Mouse (Mus musculus): ENCODE data around the gene Gas2l2.

The Gas2l2 gene

DNA sequence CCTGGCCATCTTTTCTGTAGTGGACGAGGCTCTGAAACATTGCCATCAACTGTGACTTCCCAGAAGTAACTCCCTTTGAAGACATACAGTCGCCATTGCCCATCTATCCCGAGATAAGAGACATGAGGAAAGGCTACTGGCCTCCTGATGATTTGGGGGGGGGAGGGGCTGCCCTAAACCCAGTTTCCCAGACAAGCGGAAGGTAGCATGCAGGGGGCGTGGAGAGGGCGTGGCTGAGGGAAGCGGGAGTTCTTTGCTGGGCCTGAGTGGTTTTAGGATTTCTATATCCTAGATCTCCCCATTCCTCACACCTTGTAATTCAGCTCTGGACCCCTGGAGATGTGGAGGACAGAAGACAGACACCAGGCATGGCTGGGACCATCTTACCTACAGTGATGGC is 14.6 kb upstream of the Gas2l2 start:
- no peak for DNase-seq (ENCODE audit: extremely low spot score)

DNA sequence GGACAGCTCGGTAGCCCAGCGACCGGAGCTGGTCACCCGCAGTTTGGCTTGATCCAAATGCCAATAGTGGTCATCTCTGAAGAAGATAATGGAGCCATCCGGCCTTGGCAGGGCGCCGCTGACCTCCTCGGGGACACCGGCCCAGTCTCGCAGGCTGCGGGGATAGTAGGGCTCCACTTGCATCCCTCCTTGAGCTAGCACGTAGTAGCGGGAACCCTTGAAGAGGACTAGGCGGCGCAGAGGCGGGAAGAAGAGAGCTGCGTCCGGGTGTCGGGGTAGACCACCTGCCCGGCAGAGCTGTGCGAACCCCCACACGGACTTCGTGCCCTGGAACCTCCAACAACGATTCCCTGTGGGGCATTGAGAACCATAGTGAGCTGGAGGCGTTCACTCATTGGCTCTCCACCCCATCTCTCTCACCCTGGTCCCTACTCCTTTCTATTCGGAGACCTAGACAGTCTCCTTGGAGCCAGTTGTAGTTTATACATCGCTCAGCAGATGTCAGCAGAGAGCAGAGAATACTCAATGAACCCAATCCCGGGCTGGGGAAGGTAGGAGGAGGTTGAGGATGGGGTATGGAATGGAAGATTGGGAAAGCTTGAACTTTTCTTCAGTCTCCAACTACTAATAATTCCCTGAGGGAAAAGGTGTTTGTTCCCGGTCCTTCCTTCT is 13.5 kb upstream of the Gas2l2 start:
- DNase-seq (ENCODE audit: extremely low spot score) = peak; percentile 84

DNA sequence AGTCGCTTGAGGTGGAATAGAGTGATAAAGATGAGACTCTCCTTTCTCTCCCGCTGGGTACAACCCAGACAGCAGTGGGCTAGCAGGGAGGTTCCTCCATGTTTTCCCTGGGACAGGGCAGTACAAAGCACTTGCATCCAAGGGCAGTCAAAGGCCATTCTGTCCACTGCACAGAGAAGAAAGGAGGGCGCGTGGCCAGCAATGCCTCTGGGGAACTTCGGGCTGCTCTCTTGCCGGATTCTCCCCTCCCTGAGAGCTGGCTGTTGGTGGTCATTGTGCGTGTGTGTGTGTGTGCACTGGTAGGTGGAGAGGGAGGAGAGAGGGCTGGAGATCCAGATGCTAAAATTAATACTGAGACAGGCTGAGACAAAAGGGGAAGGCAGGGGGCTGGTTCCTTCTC is 12.0 kb upstream of the Gas2l2 start:
- no peak for DNase-seq (ENCODE audit: extremely low spot score)

DNA sequence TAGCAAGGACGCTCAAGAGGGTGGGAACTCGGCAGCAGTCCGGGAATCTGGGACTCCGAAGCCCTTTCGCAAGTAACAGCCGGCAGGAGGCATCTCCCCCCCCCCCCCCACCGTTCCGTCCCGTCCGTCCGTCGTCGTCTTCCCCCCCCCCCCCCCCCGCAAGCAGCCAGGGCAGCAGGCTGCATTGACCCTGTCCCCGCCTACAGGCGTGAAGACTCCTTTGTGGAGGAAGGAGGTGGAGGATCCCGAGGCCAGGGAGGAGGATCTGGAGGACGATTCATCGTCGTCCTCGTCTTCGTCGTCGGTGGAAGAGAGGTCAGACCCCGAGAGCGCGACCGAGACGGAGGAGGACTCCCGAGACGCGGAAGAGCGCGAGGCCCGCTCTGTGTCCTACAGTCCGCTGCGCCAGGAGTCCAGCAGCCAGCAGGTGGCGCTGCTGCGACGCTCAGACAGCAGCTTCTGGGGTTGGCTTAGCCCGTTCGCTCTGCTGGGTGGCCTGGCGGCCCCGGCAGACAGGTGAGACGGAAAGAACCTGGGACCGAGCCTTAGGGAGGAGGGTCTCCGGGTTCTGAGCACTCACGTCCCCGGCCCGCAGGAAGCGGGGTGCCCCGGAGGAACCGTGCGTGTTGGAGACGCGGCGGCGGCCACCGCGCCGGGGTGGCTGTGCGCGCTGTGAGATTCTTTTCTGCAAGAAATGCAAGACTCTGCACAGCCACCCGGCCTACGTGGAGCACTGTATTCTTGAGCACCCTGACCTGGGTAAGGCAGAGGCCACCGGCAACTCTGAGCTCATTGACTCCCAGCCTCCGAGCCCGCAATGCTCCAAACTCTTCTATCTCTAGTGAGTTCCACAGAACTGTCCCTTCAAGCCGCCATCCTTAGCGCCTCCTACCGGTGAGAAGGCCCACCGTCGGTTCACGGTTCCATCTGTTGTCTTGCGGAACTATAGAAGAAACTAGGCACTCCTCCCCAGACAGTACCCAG is 11.1 kb upstream of the Gas2l2 start:
- DNase-seq (ENCODE audit: extremely low spot score) = peak; percentile 88

DNA sequence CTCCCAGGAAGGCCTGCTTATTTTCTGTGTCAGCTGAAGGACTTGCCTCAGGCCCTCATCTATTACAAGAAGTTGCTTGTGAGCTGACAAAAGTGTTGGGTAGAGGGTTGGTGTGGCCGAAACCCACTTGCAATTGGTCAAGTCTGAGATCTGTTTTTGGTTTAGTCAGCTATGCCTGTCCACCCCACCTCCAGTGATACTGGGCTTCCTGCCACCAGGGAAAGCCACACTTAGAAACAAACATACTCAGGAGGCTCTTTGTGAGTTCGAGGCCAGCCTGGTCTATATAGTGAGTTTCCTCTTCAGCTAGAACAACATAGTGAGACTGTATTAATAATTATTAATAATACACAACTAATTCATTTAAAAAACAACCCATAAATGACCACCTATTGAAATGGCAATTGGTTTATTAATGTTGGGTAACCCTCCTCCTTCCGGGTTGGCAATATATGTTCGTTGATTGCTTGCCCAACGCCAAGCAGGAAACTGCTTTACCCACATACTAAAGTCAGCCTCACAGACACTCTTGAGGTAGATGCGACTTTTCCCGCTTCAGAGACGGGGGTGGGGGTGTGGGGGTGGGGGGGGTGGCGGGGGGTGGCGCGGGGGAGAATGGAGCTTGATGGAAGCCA is 10.3 kb upstream of the Gas2l2 start:
- no peak for DNase-seq (ENCODE audit: extremely low spot score)

DNA sequence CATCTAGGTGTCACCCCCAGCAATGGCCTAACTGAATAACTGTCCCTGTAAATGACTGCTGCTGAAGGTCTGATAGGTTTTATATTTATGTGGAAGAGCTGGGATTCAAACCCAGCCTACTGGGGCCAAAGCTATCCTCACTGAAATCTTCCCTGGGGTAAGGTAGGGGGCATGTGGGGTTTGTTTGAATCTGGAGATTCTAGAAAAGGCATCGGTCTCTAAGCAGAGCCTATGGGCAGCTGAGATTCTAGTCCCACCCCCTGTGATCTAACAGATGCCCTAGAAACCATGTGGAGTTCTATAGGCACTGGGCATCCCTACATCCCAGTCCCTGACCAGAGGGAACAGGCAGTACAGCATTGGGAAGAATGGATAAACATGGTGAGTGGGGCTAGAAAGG is 8.1 kb upstream of the Gas2l2 start, which contains the start of gene 1700020L24Rik:
Gene 1700020L24Rik, plus strand, starts transcription at position 301 of the 400 bp plus-strand sequence.
- DNase-seq (ENCODE audit: extremely low spot score) = no peak

DNA sequence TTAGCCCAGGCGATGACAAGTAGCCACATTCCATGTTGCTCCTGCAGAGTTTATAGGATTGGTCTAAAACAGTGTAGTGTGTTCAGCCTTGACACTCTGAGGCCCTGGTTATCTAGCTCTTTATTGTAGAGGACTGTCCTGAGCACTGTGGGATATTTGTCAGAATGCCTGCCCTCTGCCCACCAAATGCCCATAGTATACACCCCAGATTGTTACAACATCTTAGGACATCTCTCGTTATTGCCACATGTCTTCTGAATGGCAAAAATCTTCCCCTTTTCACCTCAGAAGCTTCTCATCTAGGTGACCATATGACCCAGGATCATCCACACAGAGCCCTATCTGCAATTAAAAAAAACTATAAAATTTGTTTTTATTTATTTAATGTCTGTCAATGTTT is 3.3 kb upstream of the Gas2l2 start:
- DNase-seq (ENCODE audit: extremely low spot score) = no peak

DNA sequence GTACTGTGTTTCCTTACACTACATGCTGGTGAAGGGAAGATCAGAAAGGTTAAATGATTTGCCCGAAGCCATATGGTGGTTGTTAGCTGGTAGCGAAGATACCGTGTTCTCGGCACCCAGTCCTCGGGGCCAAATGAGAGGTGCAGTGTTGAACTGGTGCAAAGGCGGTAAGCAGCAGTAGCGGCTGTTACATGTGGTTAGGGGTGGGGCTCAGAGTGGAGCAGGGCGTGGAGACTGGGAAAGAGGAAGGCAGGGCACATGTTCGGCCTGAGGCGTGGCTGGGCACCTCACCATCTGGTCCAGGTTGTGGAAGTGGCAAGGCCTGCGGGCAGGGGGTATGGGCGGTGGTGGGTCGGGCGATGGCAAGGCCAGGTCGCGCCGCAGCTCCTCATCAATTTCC is 2.3 kb downstream of the Gas2l2 start:
- no peak for DNase-seq (ENCODE audit: extremely low spot score)

DNA sequence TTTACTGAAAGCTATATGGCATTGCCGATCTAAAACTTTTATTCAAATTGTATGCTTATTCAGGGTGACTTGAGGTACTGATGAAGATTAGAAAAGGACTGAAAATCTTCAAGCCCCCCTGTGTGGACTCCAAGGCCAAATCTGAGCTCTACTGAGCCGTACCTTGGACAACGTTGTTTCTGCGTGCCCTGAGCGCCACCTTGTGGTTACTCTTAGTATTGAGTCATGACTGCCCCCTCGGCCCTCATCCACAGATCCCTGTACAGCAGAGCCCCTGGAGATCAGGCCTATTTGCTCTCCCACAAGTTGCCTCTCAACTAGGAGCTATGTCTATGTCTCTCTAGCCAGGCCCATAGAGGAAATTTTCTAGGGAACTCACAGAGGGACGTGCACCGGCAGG is 4.6 kb downstream of the Gas2l2 start:
- DNase-seq (ENCODE audit: extremely low spot score) = peak; percentile 72

DNA sequence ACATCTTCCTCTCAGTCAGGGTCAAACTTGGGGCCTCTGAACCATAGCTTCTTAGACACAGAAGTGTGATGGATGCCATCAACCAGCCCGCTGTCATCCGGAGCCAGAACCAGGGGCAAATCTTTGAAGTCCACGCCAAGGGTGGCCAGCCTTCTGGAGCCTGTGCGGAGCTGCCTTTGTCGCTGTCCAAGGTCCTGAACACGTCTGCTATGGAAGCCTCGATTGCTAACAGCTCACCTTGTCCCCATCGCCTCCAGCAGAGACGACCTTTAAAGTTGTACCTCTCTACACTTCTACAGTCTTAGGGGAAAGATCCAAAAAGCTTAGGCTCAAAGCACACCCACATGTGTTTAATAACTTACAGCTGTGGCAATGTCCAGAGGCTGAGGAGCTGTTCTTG is 8.0 kb downstream of the Gas2l2 start:
- DNase-seq (ENCODE audit: extremely low spot score) = peak; percentile 69

DNA sequence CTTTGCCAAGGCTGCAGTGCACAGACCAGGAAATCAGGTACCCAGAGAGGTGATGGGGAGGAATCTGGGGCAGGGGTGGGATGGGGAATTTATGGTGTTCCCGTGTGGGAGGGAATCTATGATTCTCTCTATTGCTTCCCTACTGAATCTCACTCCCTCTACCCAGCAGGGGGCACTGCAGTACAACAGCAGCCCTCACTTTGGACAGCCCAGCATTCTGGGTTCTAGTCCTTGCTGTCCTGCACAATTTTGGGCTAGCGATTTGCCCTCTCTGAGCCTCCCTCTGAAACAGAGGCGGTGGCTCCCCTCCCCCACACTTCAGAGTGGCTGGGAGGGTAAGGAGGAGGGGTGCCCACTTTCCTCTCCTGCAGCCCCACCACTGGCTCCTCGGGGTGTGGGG is 8.9 kb downstream of the Gas2l2 start:
- DNase-seq (ENCODE audit: extremely low spot score) = no peak

DNA sequence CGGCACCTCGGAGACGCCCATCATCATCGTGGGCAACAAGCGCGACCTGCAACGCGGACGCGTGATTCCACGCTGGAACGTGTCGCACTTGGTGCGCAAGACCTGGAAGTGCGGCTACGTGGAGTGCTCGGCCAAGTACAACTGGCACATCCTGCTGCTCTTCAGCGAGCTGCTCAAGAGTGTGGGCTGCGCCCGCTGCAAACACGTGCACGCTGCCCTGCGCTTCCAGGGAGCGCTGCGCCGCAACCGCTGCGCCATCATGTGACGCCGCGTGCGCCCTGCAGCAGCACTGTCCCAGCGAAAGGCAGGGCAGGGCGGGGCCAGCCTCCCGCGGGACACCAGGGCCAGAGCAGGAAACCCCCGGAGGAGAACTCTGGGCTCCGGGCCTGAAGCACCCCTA is 10.7 kb downstream of the Gas2l2 start:
- no peak for DNase-seq (ENCODE audit: extremely low spot score)

DNA sequence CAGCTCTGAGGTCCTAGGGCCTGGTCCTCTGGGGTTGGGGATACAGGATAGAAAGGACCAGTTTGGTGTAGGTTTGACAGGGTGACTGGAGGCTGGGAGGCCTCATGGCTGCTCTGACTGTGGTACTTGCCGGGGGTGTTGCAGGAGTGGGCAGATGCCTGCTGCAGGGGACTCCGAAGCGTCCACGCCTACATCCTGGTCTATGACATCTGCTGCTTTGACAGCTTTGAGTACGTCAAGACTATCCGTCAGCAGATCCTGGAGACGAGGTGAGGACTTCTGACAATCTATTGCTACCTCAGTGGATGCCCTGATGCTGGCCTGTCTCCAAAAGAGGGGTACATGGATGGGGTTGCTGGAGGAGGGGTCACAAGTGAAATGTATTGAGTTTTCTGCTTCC is 11.5 kb downstream of the Gas2l2 start:
- no peak for DNase-seq (ENCODE audit: extremely low spot score)

DNA sequence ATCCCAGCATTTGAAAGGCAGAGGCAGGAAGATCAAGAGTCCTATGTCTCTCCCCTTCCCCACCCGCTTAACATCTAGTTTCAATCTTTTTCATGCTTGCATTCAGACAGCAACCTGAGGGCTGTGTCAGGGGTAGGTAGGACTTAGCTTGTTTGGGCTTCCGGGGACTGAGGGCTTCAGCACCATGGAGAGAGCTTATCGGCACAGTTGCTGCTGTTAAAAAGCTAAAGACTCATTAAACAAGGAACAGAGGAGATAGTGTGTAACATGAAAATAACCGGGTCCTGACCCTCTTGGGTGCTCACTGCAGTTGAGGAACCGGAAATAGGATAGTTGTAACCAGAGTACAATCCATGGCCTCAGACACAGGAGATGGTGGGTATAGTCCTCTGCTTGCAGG is 12.2 kb downstream of the Gas2l2 start:
- DNase-seq (ENCODE audit: extremely low spot score) = peak; percentile 63

DNA sequence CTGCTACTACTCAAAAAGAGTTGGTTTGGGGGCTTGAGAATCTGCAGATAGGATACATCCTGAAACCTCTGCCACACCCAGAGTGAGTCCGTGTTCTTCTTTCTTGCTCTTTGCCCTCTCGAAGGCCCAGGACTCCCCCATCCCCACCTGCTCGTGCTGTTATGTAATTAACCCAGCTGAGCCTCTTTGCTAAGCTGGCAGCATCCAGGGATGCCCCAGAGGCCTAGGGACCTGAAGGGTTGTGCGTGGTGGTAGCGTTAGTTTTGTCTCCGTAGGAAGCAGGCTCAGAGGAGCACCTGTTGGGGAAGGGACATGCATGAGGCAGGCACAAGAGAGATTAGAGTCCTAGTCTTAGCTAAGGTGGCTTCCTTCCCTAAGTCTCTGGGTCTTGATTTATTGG is 18.7 kb downstream of the Gas2l2 start:
- DNase-seq (ENCODE audit: extremely low spot score) = no peak

DNA sequence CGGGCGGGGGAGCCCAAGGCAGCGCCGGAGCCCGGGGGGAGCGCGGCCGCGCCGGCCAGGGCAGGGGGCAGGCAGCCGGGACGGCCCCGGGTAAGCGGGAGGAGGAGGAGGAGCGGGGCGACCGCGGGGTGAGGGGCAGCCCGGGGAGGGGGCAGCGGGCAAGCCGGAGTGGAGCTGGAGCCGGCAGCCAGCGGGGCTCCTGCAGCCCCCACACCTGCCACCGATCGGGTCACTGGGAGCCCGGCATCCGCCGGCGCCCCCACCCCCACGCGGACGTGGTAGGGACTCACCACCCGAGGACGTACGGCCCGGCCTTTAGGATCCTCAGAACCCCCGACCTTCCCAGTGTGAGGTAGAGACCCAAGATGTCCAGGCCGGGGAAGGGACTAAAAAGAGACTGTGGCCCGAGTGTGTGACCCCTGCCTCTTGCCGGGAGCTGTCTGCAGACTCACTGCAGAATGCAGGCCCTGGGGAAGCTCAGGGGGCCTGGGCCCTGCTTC is 19.4 kb downstream of the Gas2l2 start:
- DNase-seq (ENCODE audit: extremely low spot score) = peak; percentile 42

DNA sequence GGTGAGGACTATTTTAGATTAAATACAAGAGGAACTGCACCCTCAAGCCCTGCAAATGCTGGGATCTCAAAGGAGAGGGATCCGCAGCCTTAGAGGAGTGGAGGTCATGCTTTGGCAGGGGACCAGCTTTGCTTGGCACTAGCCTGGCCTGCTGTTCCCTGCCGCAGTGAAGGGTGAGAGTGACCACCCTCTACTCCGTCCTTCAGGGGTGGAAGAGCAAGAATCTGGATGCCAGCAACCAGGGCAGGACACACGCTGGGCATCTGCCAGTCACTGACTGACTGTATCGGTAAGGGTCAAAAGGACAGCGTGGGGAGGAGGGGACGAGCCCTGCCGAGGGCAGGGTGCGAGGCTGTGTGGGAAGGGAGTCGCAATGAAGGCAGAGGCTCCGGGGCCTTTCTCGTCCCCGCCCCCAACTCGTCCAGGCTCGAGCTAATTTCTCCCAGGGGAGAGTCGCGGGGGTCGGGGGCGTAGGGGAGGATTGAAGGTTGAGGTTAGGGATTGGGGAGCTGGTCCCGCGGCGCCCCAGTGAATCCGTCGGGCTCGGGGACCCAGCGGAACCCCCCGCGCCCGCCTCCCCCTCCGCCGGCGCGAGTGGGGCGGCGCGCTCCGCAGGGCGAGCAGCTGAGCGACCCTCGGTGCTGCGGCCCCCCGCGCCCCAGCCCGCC is 20.0 kb downstream of the Gas2l2 start, which contains the start of gene Rasl10b:
Gene Rasl10b, plus strand, starts transcription at position 51 of the 668 bp plus-strand sequence.
- DNase-seq (ENCODE audit: extremely low spot score) = peak; percentile 64

DNA sequence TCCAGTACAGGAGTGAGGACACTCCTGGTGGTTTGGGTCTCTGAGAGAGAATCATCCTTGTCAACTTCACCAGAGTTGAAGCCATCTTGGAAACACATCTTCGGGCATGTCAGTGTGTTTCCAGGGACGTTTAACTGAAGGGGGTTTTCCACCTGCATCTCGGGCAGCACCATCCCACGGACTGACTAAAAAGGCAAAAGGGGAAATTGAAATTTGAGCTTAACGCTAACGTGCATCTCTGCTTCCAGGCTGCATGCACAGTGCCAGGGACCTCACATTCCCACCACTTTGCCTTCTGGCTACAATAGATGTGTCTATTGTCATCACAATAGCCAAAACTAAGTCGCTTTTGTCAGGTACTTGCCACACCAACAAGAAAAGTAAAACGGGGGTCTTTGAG is 21.0 kb downstream of the Gas2l2 start:
- DNase-seq (ENCODE audit: extremely low spot score) = no peak

DNA sequence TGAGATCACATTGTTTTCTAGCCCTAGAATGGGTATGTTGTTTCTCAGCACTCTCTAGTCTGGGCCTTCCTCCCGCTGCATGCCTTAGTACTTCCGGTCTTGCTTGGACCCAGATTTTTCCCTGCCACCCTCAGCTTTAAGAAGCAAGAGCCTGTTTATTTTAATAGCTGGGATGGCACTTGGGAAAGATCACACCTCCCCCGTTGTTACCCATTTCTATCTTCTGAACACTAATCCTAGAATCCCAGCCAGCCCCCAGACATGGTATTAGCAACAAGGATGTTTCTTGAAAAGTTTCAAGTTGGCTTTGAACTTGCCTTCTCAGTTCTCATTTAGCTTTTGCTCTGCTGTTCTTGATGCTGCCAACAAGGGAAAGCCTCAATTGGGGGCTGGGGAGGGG is 22.9 kb downstream of the Gas2l2 start:
- no peak for DNase-seq (ENCODE audit: extremely low spot score)

DNA sequence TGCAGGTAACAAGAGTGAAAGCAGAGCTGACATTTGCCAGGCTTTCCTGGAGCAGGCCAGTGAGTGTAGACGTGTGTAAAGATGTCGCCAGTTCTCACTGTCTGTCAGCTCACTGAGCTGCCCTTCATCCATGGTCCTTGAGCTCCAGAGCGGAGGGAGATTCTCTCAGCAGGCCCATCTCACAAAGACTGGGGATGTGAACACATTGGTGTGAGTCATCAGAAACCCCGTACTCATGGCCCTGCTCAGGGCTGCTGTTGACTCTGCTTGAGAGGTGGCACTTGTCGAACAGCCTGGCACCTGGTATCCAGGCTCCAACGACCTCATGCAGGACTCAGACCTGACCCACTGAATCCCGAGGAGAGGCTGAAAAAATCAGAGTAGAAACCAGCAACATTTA is 25.5 kb downstream of the Gas2l2 start:
- DNase-seq (ENCODE audit: extremely low spot score) = no peak

DNA sequence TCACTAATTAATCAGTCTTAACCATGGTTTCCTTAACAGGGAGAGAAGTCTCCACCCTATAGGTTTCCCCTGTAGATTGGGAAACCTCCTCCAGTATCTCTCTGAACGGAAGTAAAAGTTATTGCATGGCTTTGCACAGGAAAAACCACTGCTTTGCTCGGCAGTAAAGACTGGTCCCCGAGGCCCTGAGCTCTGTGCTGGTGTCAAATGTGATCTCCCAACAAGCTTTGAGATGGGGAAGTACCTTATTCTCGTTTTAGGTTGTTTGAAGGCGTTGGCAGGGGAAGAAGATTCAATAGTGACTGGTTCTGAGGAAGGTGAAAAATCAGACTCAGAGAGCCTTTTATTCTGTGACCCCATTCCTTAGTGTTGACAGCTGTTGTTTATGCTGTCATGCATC is 30.5 kb downstream of the Gas2l2 start:
- DNase-seq (ENCODE audit: extremely low spot score) = no peak

DNA sequence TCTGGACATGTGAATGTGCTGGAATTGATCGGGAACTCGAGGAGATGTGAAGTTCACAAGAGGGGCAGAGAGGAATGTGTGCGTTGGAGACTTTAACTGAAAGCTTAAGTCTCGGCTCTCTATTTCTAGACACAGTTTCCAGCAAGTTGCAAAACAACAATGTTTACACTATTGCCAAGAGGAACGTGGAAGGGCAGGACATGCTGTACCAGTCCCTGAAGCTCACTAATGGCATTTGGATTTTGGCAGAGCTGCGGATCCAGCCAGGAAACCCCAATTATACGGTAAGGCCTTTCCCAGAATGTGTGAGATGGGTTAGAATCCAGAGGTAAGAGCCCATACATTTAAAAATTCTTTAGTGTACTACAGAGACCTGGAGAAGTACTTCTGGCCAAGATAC is 31.6 kb downstream of the Gas2l2 start:
- no peak for DNase-seq (ENCODE audit: extremely low spot score)
